Mouse (Mus musculus) myocyte (in vitro differentiated cells): ENCODE measurements around the gene Gpr158. TPM values are rescaled to one million over a fixed set of nuclear protein-coding genes. Genes with fewer than 3 reads are reported as not detected.

Source experiments
- H3K27me3 ChIP-seq: one replicate; pipeline ENCODE4 v1.6.1; 2011; ENCODE audit not compliant: control insufficient read depth, insufficient read depth, insufficient read length
- H3K36me3 ChIP-seq: one replicate; pipeline ENCODE4 v1.6.1; 2011; ENCODE audit not compliant: control insufficient read depth, insufficient read depth
- H3K4me2 ChIP-seq: one replicate; pipeline ENCODE4 v1.6.1; 2011; ENCODE audit warnings: low read depth, control low read depth
- H3K4me3 ChIP-seq: one replicate; pipeline ENCODE4 v1.5.1; 2011; ENCODE audit warnings: mild to moderate bottlenecking, control low read depth, moderate library complexity
- H3K79me2 ChIP-seq: one replicate; pipeline ENCODE4 v1.6.1; 2011; ENCODE audit not compliant: control insufficient read depth, insufficient read depth
- H3ac ChIP-seq: one replicate; pipeline ENCODE4 v1.6.1; 2011; ENCODE audit not compliant: control insufficient read depth, insufficient read length
- CEBPB ChIP-seq: IDR thresholded peaks from 2 replicates; pipeline ENCODE4 v1.6.1; 2011; ENCODE audit warnings: mild to moderate bottlenecking, moderate library complexity; ENCODE audit not compliant: poor library complexity, insufficient read depth, severe bottlenecking
- E2F4 ChIP-seq: IDR thresholded peaks from one replicate; pipeline ENCODE4 v1.6.1; 2011; ENCODE audit warnings: mild to moderate bottlenecking, control low read depth, moderate library complexity; ENCODE audit not compliant: insufficient read depth
- MAX ChIP-seq: IDR thresholded peaks from one replicate; pipeline ENCODE4 v1.6.1; 2011; ENCODE audit warnings: low read depth, mild to moderate bottlenecking, control low read depth
- MYOD1 ChIP-seq, 3 experiments: IDR thresholded peaks; one replicate each; pipeline ENCODE4 v1.6.1; 2011; ENCODE audit warnings: control low read depth in 2 of 3, low read depth in 2 of 3, mild to moderate bottlenecking in 2 of 3, moderate library complexity in 1 of 3; ENCODE audit not compliant: insufficient read length in 2 of 3, control insufficient read depth in 1 of 3
- MYOG ChIP-seq, 3 experiments: IDR thresholded peaks; one replicate each; pipeline ENCODE4 v1.6.1; 2011; ENCODE audit warnings: control low read depth in 2 of 3, low read depth in 2 of 3, mild to moderate bottlenecking in 2 of 3; ENCODE audit not compliant: insufficient read length in 2 of 3, control insufficient read depth in 1 of 3, insufficient read depth in 1 of 3
- POLR2A ChIP-seq: IDR thresholded peaks from one replicate; pipeline ENCODE4 v1.6.1; 2011; ENCODE audit warnings: low read depth, mild to moderate bottlenecking, control low read depth, moderate library complexity; ENCODE audit not compliant: insufficient read length
- POLR2AphosphoS2 ChIP-seq: IDR thresholded peaks from one replicate; pipeline ENCODE4 v1.6.1; 2011; ENCODE audit warnings: low read depth, control low read depth; ENCODE audit not compliant: insufficient read length
- REST ChIP-seq: IDR thresholded peaks from one replicate; pipeline ENCODE4 v1.6.1; 2011; ENCODE audit warnings: mild to moderate bottlenecking, control low read depth, moderate library complexity; ENCODE audit not compliant: insufficient read depth, insufficient read length
- SRF ChIP-seq: IDR thresholded peaks from one replicate; pipeline ENCODE4 v1.6.1; 2011; ENCODE audit warnings: low read depth; ENCODE audit not compliant: control insufficient read depth, insufficient read length
- TCF12 ChIP-seq: IDR thresholded peaks from one replicate; pipeline ENCODE4 v1.6.1; 2011; ENCODE audit warnings: mild to moderate bottlenecking, control low read depth; ENCODE audit not compliant: poor library complexity, insufficient read depth, severe bottlenecking
- TCF3 ChIP-seq: IDR thresholded peaks from one replicate; pipeline ENCODE4 v1.6.1; 2011; ENCODE audit warnings: low read depth, control low read depth; ENCODE audit not compliant: insufficient read length
- USF1 ChIP-seq: IDR thresholded peaks from one replicate; pipeline ENCODE4 v1.6.1; 2011; ENCODE audit warnings: low read depth, mild to moderate bottlenecking, control low read depth, moderate library complexity
- polyA plus RNA-seq: library from polyadenylated mRNA; unstranded; fragments of >200 nt; fragmentation: generic; extraction: Trizol; gene quantifications from one replicate; pipeline ENCODE4 v1.2.1, GENCODE M21; 2012; ENCODE audit warnings: missing spikeins

The Gpr158 gene
- polyA plus RNA-seq, 1 experiment: not detected

GRCm38 (mm10) chr2:21474957-21475356, 107.6 kb downstream of the Gpr158 start:
- TF ChIP-seq POLR2A (no peak), CEBPB (no peak), TCF12 (no peak), MAX (no peak), E2F4 (no peak), REST (no peak), MYOD1 (IDR thresholded peaks at IDR 0.05; ENCODE audit: control insufficient read depth in 1 of 3, insufficient read length in 2 of 3, low read depth in 2 of 3) (no peak), MYOG (IDR thresholded peaks at IDR 0.05; ENCODE audit: control insufficient read depth in 1 of 3, insufficient read depth in 1 of 3, insufficient read length in 2 of 3, low read depth in 2 of 3) (no peak), TCF3 (no peak), POLR2AphosphoS2 (no peak), USF1 (no peak), SRF (no peak)
- H3K4me2 ChIP-seq: no peak overlapping the region
- H3K36me3 ChIP-seq: no peaks in the 10 kb centered on the region
- no peak overlapping the region for H3ac ChIP-seq
- H3K79me2 ChIP-seq: no peaks in the 10 kb centered on the region
- H3K27me3 ChIP-seq: no peaks in the 10 kb centered on the region
- H3K4me3 ChIP-seq: no peak overlapping the region

GRCm38 (mm10) chr2:21496881-21497280, 129.5 kb downstream of the Gpr158 start:
- H3K27me3 ChIP-seq: no peaks in the 10 kb centered on the region
- no peak overlapping the region for H3ac ChIP-seq
- no peak overlapping the region for H3K4me2 ChIP-seq
- TF ChIP-seq MYOG (IDR thresholded peaks at IDR 0.05; ENCODE audit: control insufficient read depth in 1 of 3, insufficient read depth in 1 of 3, insufficient read length in 2 of 3, low read depth in 2 of 3): no peak
- TF ChIP-seq CEBPB: no peak
- TF ChIP-seq MYOD1 (IDR thresholded peaks at IDR 0.05; ENCODE audit: control insufficient read depth in 1 of 3, insufficient read length in 2 of 3, low read depth in 2 of 3): no peak
- TF ChIP-seq REST: no peak
- TF ChIP-seq MAX: no peak
- no peak for TF ChIP-seq POLR2AphosphoS2
- no peak for TF ChIP-seq TCF12
- no peak for TF ChIP-seq SRF
- no peak for TF ChIP-seq USF1
- TF ChIP-seq POLR2A: no peak
- TF ChIP-seq E2F4: no peak
- no peak for TF ChIP-seq TCF3
- no peaks in the 10 kb centered on the region for H3K79me2 ChIP-seq
- no peak overlapping the region for H3K4me3 ChIP-seq
- H3K36me3 ChIP-seq: no peaks in the 10 kb centered on the region

- Histone ChIP-seq H3K4me3 (no peak overlapping the region), H3K79me2 (no peaks in the 10 kb centered on the region), H3K36me3 (no peaks in the 10 kb centered on the region), H3K4me2 (no peak overlapping the region), H3K27me3 (no peaks in the 10 kb centered on the region), H3ac (no peak overlapping the region)
- TF ChIP-seq TCF3 (no peak), MYOG (IDR thresholded peaks at IDR 0.05; ENCODE audit: control insufficient read depth in 1 of 3, insufficient read depth in 1 of 3, insufficient read length in 2 of 3, low read depth in 2 of 3) (no peak), MAX (no peak), REST (no peak), CEBPB (no peak), POLR2A (no peak), USF1 (no peak), SRF (no peak)
Observed at GRCm38 (mm10) chr2:21497965-21498364, 130.6 kb downstream of the Gpr158 start.

- no peak for TF ChIP-seq REST
- TF ChIP-seq MYOD1 (IDR thresholded peaks at IDR 0.05; ENCODE audit: control insufficient read depth in 1 of 3, insufficient read length in 2 of 3, low read depth in 2 of 3): no peak
- no peak for TF ChIP-seq TCF12
- TF ChIP-seq MYOG (IDR thresholded peaks at IDR 0.05; ENCODE audit: control insufficient read depth in 1 of 3, insufficient read depth in 1 of 3, insufficient read length in 2 of 3, low read depth in 2 of 3): no peak
- no peak for TF ChIP-seq SRF
- no peak for TF ChIP-seq CEBPB
- TF ChIP-seq TCF3: no peak
- TF ChIP-seq USF1: no peak
- TF ChIP-seq E2F4: no peak
- TF ChIP-seq POLR2AphosphoS2: no peak
- no peak for TF ChIP-seq MAX
- TF ChIP-seq POLR2A: no peak
- no peak overlapping the region for H3K4me3 ChIP-seq
- H3K36me3 ChIP-seq: no peaks in the 10 kb centered on the region
- H3K27me3 ChIP-seq: no peaks in the 10 kb centered on the region
- H3ac ChIP-seq: no peak overlapping the region
- H3K4me2 ChIP-seq: no peak overlapping the region
- no peaks in the 10 kb centered on the region for H3K79me2 ChIP-seq
Observed at GRCm38 (mm10) chr2:21499399-21499798, 132.1 kb downstream of the Gpr158 start.

- Histone ChIP-seq H3K36me3 (no peaks in the 10 kb centered on the region), H3K27me3 (no peaks in the 10 kb centered on the region), H3K79me2 (no peaks in the 10 kb centered on the region), H3K4me2 (no peak overlapping the region), H3K4me3 (no peak overlapping the region), H3ac (no peak overlapping the region)
- TF ChIP-seq MAX (no peak), MYOG (IDR thresholded peaks at IDR 0.05; ENCODE audit: control insufficient read depth in 1 of 3, insufficient read depth in 1 of 3, insufficient read length in 2 of 3, low read depth in 2 of 3) (no peak), SRF (no peak), E2F4 (no peak), POLR2AphosphoS2 (no peak), MYOD1 (IDR thresholded peaks at IDR 0.05; ENCODE audit: control insufficient read depth in 1 of 3, insufficient read length in 2 of 3, low read depth in 2 of 3) (no peak), REST (no peak), CEBPB (no peak), POLR2A (no peak), USF1 (no peak), TCF3 (no peak), TCF12 (no peak)
Observed at GRCm38 (mm10) chr2:21507449-21507848, 140.1 kb downstream of the Gpr158 start.
